Mouse (Mus musculus) intestine, embryonic 14.5 days (tissue): ENCODE data around the gene B3gntl1. TPM values are rescaled to one million over a fixed set of nuclear protein-coding genes. Genes with fewer than 3 reads are reported as not detected.

ENCODE experiments used
- ATAC-seq: fragments of 200-750 bp; cut with Nextera tagmentation; replicated peaks from 2 replicates; pipeline ENCODE4 v1.8.0; 2017; ENCODE audit warnings: low read depth, moderate number of reproducible peaks, moderate TSS enrichment, moderate library complexity; ENCODE audit not compliant: low FRiP score, low TSS enrichment
- DNase-seq: peaks from one replicate; pipeline ENCODE4 v3.0.0-alpha.2; 2018; ENCODE audit warnings: low spot score
- H3K27ac ChIP-seq: fragments of 300-500 bp; sonication (generic); 2 replicates; pipeline ENCODE4 v1.5.1; 2014; ENCODE audit warnings: low read depth, mild to moderate bottlenecking, control low read depth
- H3K27me3 ChIP-seq: fragments of 300-500 bp; sonication (generic); replicated peaks from 2 replicates; pipeline ENCODE4 v1.6.1; 2014; ENCODE audit warnings: low read length, control low read depth; ENCODE audit not compliant: control insufficient read depth, insufficient read depth
- H3K36me3 ChIP-seq: fragments of 300-500 bp; sonication (generic); 2 replicates; pipeline ENCODE4 v1.6.1; 2014; ENCODE audit warnings: low read length, control low read depth; ENCODE audit not compliant: control insufficient read depth, insufficient read depth
- H3K4me1 ChIP-seq: fragments of 300-500 bp; sonication (generic); replicated peaks from 2 replicates; pipeline ENCODE4 v1.6.1; 2014; ENCODE audit warnings: low read length, control low read depth, mixed read lengths; ENCODE audit not compliant: control insufficient read depth, insufficient read depth
- H3K4me2 ChIP-seq: fragments of 300-500 bp; sonication (generic); 2 replicates; pipeline ENCODE4 v1.6.1; 2014; ENCODE audit warnings: low read length
- H3K4me3 ChIP-seq: fragments of 300-500 bp; sonication (generic); 2 replicates; pipeline ENCODE4 v1.5.1; 2014; ENCODE audit warnings: low read depth, low read length, control low read depth, mixed read lengths
- H3K9ac ChIP-seq: fragments of 300-500 bp; sonication (generic); 2 replicates; pipeline ENCODE4 v1.6.1; 2014; ENCODE audit warnings: mild to moderate bottlenecking, low read length
- H3K9me3 ChIP-seq: fragments of 300-500 bp; sonication (generic); 2 replicates; pipeline ENCODE4 v1.6.1; 2016; ENCODE audit warnings: low read length, control low read depth; ENCODE audit not compliant: control insufficient read depth
- WGBS: fragments of 180-500 bp; shearing (Covaris S2); extraction: QIAGEN DNeasy Blood & Tissue Kit; methylation state at CpG from one replicate; pipeline ENCODE4 v1.1.7; 2014; 5-methylcytosine and 5-hydroxymethylcytosine counted together
- polyA plus RNA-seq: library from polyadenylated mRNA; unstranded; fragments of >200 nt; fragmentation: Nextera tagmentation; extraction: Ambion mirVana; gene quantifications from 2 replicates; pipeline ENCODE4 v1.2.1, GENCODE M21; 2014

The B3gntl1 gene
- polyA plus RNA-seq, 1 experiment from 2014 or later: 8.0 TPM

GRCm38 (mm10) chr11:121695304-121696064 lies 22.5 kb upstream of the B3gntl1 start:
- Histone ChIP-seq H3K27ac (no peak overlapping the region), H3K9me3 (no peaks in the 10 kb centered on the region), H3K36me3 (no peaks in the 10 kb centered on the region), H3K9ac (no peak overlapping the region), H3K4me2 (no peak overlapping the region), H3K27me3 (no peaks in the 10 kb centered on the region), H3K4me3 (no peak overlapping the region), H3K4me1 (no peaks in the 10 kb centered on the region)
- no peak for DNase-seq
- no peak for ATAC-seq
- 81% methylated on average over 5 of the region's 5 CpGs for WGBS

GRCm38 (mm10) chr11:121688024-121688423 lies 15.1 kb upstream of the B3gntl1 start:
- no peaks in the 10 kb centered on the region for H3K27me3 ChIP-seq
- DNase-seq: no peak
- no peak for ATAC-seq
- no peaks in the 10 kb centered on the region for H3K36me3 ChIP-seq
- no peak overlapping the region for H3K9ac ChIP-seq
- H3K9me3 ChIP-seq: no peaks in the 10 kb centered on the region
- no peak overlapping the region for H3K4me3 ChIP-seq
- H3K27ac ChIP-seq: no peak overlapping the region
- no peak overlapping the region for H3K4me2 ChIP-seq
- 89% methylated on average over 2 of the region's 2 CpGs for WGBS
- H3K4me1 ChIP-seq: no peaks in the 10 kb centered on the region; the same call in 1 of the 2 replicates

GRCm38 (mm10) chr11:121686674-121687073 lies 13.7 kb upstream of the B3gntl1 start:
- no peak overlapping the region for H3K27ac ChIP-seq
- no peaks in the 10 kb centered on the region; the same call in 1 of the 2 replicates for H3K4me1 ChIP-seq
- H3K4me3 ChIP-seq: no peak overlapping the region
- ATAC-seq (no peak), DNase-seq (no peak)
- H3K4me2 ChIP-seq: no peak overlapping the region
- H3K27me3 ChIP-seq: no peaks in the 10 kb centered on the region
- no peaks in the 10 kb centered on the region for H3K36me3 ChIP-seq
- H3K9me3 ChIP-seq: no peaks in the 10 kb centered on the region
- WGBS: 60% methylated on average over 5 of the region's 5 CpGs
- no peak overlapping the region for H3K9ac ChIP-seq

- Histone ChIP-seq H3K27me3 (no peaks in the 10 kb centered on the region), H3K9me3 (no peaks in the 10 kb centered on the region), H3K27ac (no peak overlapping the region), H3K36me3 (no peaks in the 10 kb centered on the region), H3K9ac (no peak overlapping the region), H3K4me1 (no peaks in the 10 kb centered on the region; the same call in 1 of the 2 replicates), H3K4me2 (no peak overlapping the region), H3K4me3 (no peak overlapping the region)
- DNase-seq: no peak
- WGBS: 80% methylated on average over 4 of the region's 4 CpGs
- ATAC-seq: no peak
Observed at GRCm38 (mm10) chr11:121686091-121686490, 13.1 kb upstream of the B3gntl1 start.

GRCm38 (mm10) chr11:121685491-121686001 lies 12.6 kb upstream of the B3gntl1 start:
- Histone ChIP-seq H3K4me3 (no peak overlapping the region), H3K9ac (no peak overlapping the region), H3K4me2 (no peak overlapping the region), H3K4me1 (no peaks in the 10 kb centered on the region; the same call in 1 of the 2 replicates), H3K27ac (no peak overlapping the region), H3K27me3 (no peaks in the 10 kb centered on the region), H3K9me3 (no peaks in the 10 kb centered on the region), H3K36me3 (no peaks in the 10 kb centered on the region)
- WGBS: 65% methylated on average over 6 of the region's 6 CpGs
- ATAC-seq: no peak
- DNase-seq: no peak

GRCm38 (mm10) chr11:121683243-121683642 lies 10.3 kb upstream of the B3gntl1 start:
- Histone ChIP-seq H3K27me3 (no peaks in the 10 kb centered on the region), H3K9me3 (no peaks in the 10 kb centered on the region), H3K9ac (no peak overlapping the region), H3K4me2 (no peak overlapping the region), H3K4me1 (no peaks in the 10 kb centered on the region; the same call in 1 of the 2 replicates), H3K27ac (no peak overlapping the region), H3K36me3 (no peaks in the 10 kb centered on the region), H3K4me3 (no peak overlapping the region)
- DNase-seq (no peak), ATAC-seq (no peak)
- WGBS: 56% methylated on average over 3 of the region's 3 CpGs

- H3K27ac ChIP-seq: no peak overlapping the region
- no peaks in the 10 kb centered on the region for H3K4me1 ChIP-seq
- no peak overlapping the region for H3K4me3 ChIP-seq
- DNase-seq (no peak), ATAC-seq (no peak)
- H3K9ac ChIP-seq: no peak overlapping the region
- no peak overlapping the region for H3K4me2 ChIP-seq
- no peaks in the 10 kb centered on the region for H3K36me3 ChIP-seq
- H3K27me3 ChIP-seq: no peaks in the 10 kb centered on the region
- WGBS: 75% methylated on average over 5 of the region's 5 CpGs
- no peaks in the 10 kb centered on the region for H3K9me3 ChIP-seq
Observed at GRCm38 (mm10) chr11:121680750-121681149, 7.8 kb upstream of the B3gntl1 start.

GRCm38 (mm10) chr11:121679581-121679980 lies 6.6 kb upstream of the B3gntl1 start:
- ATAC-seq: no peak
- Histone ChIP-seq H3K9me3 (no peaks in the 10 kb centered on the region), H3K4me3 (no peak overlapping the region), H3K27ac (no peak overlapping the region), H3K9ac (no peak overlapping the region), H3K4me1 (no peaks in the 10 kb centered on the region), H3K4me2 (no peak overlapping the region), H3K36me3 (no peaks in the 10 kb centered on the region), H3K27me3 (no peaks in the 10 kb centered on the region)
- WGBS: 68% methylated on average over 2 of the region's 2 CpGs
- DNase-seq: no peak

- ATAC-seq (no peak), DNase-seq (no peak)
- no peak overlapping the region for H3K4me3 ChIP-seq
- H3K4me2 ChIP-seq: no peak overlapping the region
- no peak overlapping the region for H3K9ac ChIP-seq
- H3K4me1 ChIP-seq: peaks cover 6% of the 10 kb centered on the region; the same call in 1 of the 2 replicates
- H3K27ac ChIP-seq: no peak overlapping the region
- H3K9me3 ChIP-seq: no peaks in the 10 kb centered on the region
- no peaks in the 10 kb centered on the region for H3K36me3 ChIP-seq
- no peaks in the 10 kb centered on the region for H3K27me3 ChIP-seq
- WGBS: 89% methylated on average over 2 of the region's 2 CpGs
Observed at GRCm38 (mm10) chr11:121676836-121677235, 3.9 kb upstream of the B3gntl1 start.
